Mouse (Mus musculus) ES-Bruce4 (cell line): ENCODE data around the gene Serhl.

Source experiments
- CTCF ChIP-seq: IDR thresholded peaks from one replicate; pipeline ENCODE4 v1.8.1; 2011; ENCODE audit warnings: low read depth, low read length
- EP300 ChIP-seq: IDR thresholded peaks from 2 replicates; pipeline ENCODE4 v1.6.1; 2011; ENCODE audit warnings: low read depth, low read length; ENCODE audit not compliant: insufficient read depth
- POLR2A ChIP-seq: IDR thresholded peaks from one replicate; pipeline ENCODE4 v1.8.1; 2011; ENCODE audit warnings: low read length; ENCODE audit not compliant: insufficient read depth

- no peak for TF ChIP-seq CTCF
- TF ChIP-seq POLR2A, result no peak
- no peak for TF ChIP-seq EP300
Observed at GRCm38 (mm10) chr15:83121709-83122565, 32.6 kb downstream of the Serhl start.
